Mouse (Mus musculus) heart, postnatal 0 days (tissue): ENCODE data around the gene Icmt. TPM values are rescaled to one million over a fixed set of nuclear protein-coding genes. Genes with fewer than 3 reads are reported as not detected.

Source experiments
- ATAC-seq: fragments of 200-750 bp; cut with Nextera tagmentation; 2 replicates; pipeline ENCODE4 v1.8.0; 2017; ENCODE audit warnings: low read depth, moderate number of reproducible peaks, moderate library complexity; ENCODE audit not compliant: insufficient read depth
- DNase-seq: peaks from one replicate; pipeline ENCODE4 v3.0.0-alpha.2; 2016; ENCODE audit warnings: low spot score
- H3K27ac ChIP-seq: fragments of 300-500 bp; sonication (generic); 2 replicates; pipeline ENCODE4 v1.5.1; 2014; ENCODE audit warnings: low read depth, mild to moderate bottlenecking
- H3K27me3 ChIP-seq: fragments of 300-500 bp; sonication (generic); 2 replicates; pipeline ENCODE4 v1.6.1; 2014; ENCODE audit warnings: low read length, mixed read lengths; ENCODE audit not compliant: control insufficient read depth, insufficient read depth
- H3K36me3 ChIP-seq: fragments of 300-500 bp; sonication (generic); replicated peaks from 2 replicates; pipeline ENCODE4 v1.6.1; 2014; ENCODE audit warnings: low read length, mixed read lengths; ENCODE audit not compliant: control insufficient read depth, insufficient read depth
- H3K4me1 ChIP-seq: fragments of 300-500 bp; sonication (generic); 2 replicates; pipeline ENCODE4 v1.6.1; 2014; ENCODE audit warnings: antibody characterized with exemption; ENCODE audit not compliant: control insufficient read depth, insufficient read depth
- H3K4me2 ChIP-seq: fragments of 300-500 bp; sonication (generic); 2 replicates; pipeline ENCODE4 v1.6.1; 2014; ENCODE audit warnings: low read depth, mild to moderate bottlenecking, low read length, moderate library complexity
- H3K4me3 ChIP-seq: fragments of 300-500 bp; sonication (generic); 2 replicates; pipeline ENCODE4 v1.5.1; 2014; ENCODE audit warnings: low read depth, low read length
- H3K9ac ChIP-seq: fragments of 300-500 bp; sonication (generic); replicated peaks from 2 replicates; pipeline ENCODE4 v1.6.1; 2014; ENCODE audit warnings: low read depth, low read length, mixed read lengths
- H3K9me3 ChIP-seq: fragments of 300-500 bp; sonication (generic); replicated peaks from 2 replicates; pipeline ENCODE4 v1.6.1; 2016; ENCODE audit warnings: low read length; ENCODE audit not compliant: control insufficient read depth
- CTCF ChIP-seq: IDR thresholded peaks from 2 replicates; pipeline ENCODE4 v1.5.1; 2016; ENCODE audit warnings: antibody characterized with exemption, control low read depth, low read depth
- EP300 ChIP-seq: IDR thresholded peaks from 2 replicates; pipeline ENCODE4 v1.6.1; 2016; ENCODE audit warnings: antibody characterized with exemption, low read depth
- WGBS: fragments of 180-500 bp; shearing (Covaris S2); extraction: QIAGEN DNeasy Blood & Tissue Kit; methylation state at CpG from one replicate; pipeline ENCODE4 v1.1.7; 2014; 5-methylcytosine and 5-hydroxymethylcytosine counted together
- polyA plus RNA-seq: library from polyadenylated mRNA; unstranded; fragments of >200 nt; fragmentation: Nextera tagmentation; extraction: Ambion mirVana; gene quantifications from 2 replicates; pipeline ENCODE4 v1.2.1, GENCODE M21; 2015
- total RNA-seq: library from RNA; depleted of rRNA; stranded (reverse); fragments of >200 nt; gene quantifications from 2 replicates; pipeline ENCODE4 v1.2.3, GENCODE M21; 2014; ENCODE audit warnings: low replicate concordance

Icmt gene
- total and polyA plus RNA-seq, 2 experiments from 2014 or later, result 15.0 to 38.0 TPM

- ATAC-seq, result peak; percentile 77
- 23% methylated on average over 9 of the region's 9 CpGs for WGBS
- Histone ChIP-seq H3K9me3 (no peaks in the 10 kb centered on the region), H3K4me1 (peaks cover 54% of the 10 kb centered on the region), H3K4me2 (peak overlapping the region; percentile 39; the same call in 1 of the 2 replicates), H3K9ac (no peak overlapping the region), H3K36me3 (peaks cover 6% of the 10 kb centered on the region; the same call in 1 of the 2 replicates), H3K27me3 (no peaks in the 10 kb centered on the region), H3K4me3 (no peak overlapping the region), H3K27ac (peak overlapping the region; percentile 90)
- peak; percentile 90 for DNase-seq
- no peak for TF ChIP-seq CTCF
- peak; percentile 47; the same call in 1 of the 2 replicates for TF ChIP-seq EP300
These were observed 34.8 kb upstream of the Icmt start for GRCm38 (mm10) chr4:152262187-152262586.

- no peak for ATAC-seq
- no peak for DNase-seq
- Histone ChIP-seq H3K9ac (0 out of 2 replicates have a peak overlapping the region, but pooled peaks have one; percentile 30), H3K4me3 (no peak overlapping the region), H3K27ac (peak overlapping the region; percentile 90), H3K4me1 (peaks cover 55% of the 10 kb centered on the region), H3K27me3 (no peaks in the 10 kb centered on the region), H3K4me2 (no peak overlapping the region), H3K36me3 (peaks cover 6% of the 10 kb centered on the region; the same call in 1 of the 2 replicates), H3K9me3 (no peaks in the 10 kb centered on the region)
- WGBS, result 42% methylated on average over 9 of the region's 9 CpGs
- no peak for TF ChIP-seq CTCF
- TF ChIP-seq EP300, result no peak
These were observed 33.9 kb upstream of the Icmt start for GRCm38 (mm10) chr4:152263089-152263488.

- no peak overlapping the region for H3K9ac ChIP-seq
- H3K4me3 ChIP-seq, result no peak overlapping the region
These were observed 33.4 kb upstream of the Icmt start for GRCm38 (mm10) chr4:152263512-152264176.

GRCm38 (mm10) chr4:152264177-152264530 is 32.9 kb upstream of the Icmt start:
- no peak for ATAC-seq
- WGBS, result 51% methylated on average over 4 of the region's 4 CpGs
- no peak overlapping the region for H3K9ac ChIP-seq
- no peaks in the 10 kb centered on the region for H3K9me3 ChIP-seq
- H3K4me2 ChIP-seq, result no peak overlapping the region
- TF ChIP-seq CTCF, result no peak
- TF ChIP-seq EP300, result no peak
- no peaks in the 10 kb centered on the region for H3K27me3 ChIP-seq
- H3K4me1 ChIP-seq, result peaks cover 66% of the 10 kb centered on the region
- H3K27ac ChIP-seq, result peak overlapping the region; percentile 90
- DNase-seq, result no peak
- H3K36me3 ChIP-seq, result peaks cover 6% of the 10 kb centered on the region; the same call in 1 of the 2 replicates
- no peak overlapping the region for H3K4me3 ChIP-seq

More at GRCm38 (mm10) chr4:152263512-152264176, 33.4 kb upstream of the Icmt start:
- Histone ChIP-seq H3K36me3 (peaks cover 6% of the 10 kb centered on the region; the same call in 1 of the 2 replicates), H3K9me3 (no peaks in the 10 kb centered on the region), H3K4me1 (peaks cover 61% of the 10 kb centered on the region), H3K27me3 (no peaks in the 10 kb centered on the region), H3K4me2 (no peak overlapping the region), H3K27ac (peak overlapping the region; percentile 90)
- 52% methylated on average over 9 of the region's 10 CpGs for WGBS
- peak; percentile 36 for ATAC-seq
- no peak for TF ChIP-seq CTCF
- TF ChIP-seq EP300, result no peak
- no peak for DNase-seq

- ATAC-seq (no peak), DNase-seq (no peak)
- TF ChIP-seq CTCF (peak; percentile 35), EP300 (no peak)
- Histone ChIP-seq H3K27me3 (no peaks in the 10 kb centered on the region), H3K9me3 (no peaks in the 10 kb centered on the region), H3K27ac (peak overlapping the region; percentile 90; the same call in 1 of the 2 replicates), H3K9ac (no peak overlapping the region), H3K4me1 (peaks cover 74% of the 10 kb centered on the region), H3K4me2 (no peak overlapping the region), H3K4me3 (no peak overlapping the region), H3K36me3 (peaks cover 6% of the 10 kb centered on the region; the same call in 1 of the 2 replicates)
- 86% methylated on average over 9 of the region's 9 CpGs for WGBS
These were observed 32.0 kb upstream of the Icmt start for GRCm38 (mm10) chr4:152264867-152265568.
